Mouse (Mus musculus): ENCODE measurements around the gene Gm20498.

The Gm20498 gene

DNA sequence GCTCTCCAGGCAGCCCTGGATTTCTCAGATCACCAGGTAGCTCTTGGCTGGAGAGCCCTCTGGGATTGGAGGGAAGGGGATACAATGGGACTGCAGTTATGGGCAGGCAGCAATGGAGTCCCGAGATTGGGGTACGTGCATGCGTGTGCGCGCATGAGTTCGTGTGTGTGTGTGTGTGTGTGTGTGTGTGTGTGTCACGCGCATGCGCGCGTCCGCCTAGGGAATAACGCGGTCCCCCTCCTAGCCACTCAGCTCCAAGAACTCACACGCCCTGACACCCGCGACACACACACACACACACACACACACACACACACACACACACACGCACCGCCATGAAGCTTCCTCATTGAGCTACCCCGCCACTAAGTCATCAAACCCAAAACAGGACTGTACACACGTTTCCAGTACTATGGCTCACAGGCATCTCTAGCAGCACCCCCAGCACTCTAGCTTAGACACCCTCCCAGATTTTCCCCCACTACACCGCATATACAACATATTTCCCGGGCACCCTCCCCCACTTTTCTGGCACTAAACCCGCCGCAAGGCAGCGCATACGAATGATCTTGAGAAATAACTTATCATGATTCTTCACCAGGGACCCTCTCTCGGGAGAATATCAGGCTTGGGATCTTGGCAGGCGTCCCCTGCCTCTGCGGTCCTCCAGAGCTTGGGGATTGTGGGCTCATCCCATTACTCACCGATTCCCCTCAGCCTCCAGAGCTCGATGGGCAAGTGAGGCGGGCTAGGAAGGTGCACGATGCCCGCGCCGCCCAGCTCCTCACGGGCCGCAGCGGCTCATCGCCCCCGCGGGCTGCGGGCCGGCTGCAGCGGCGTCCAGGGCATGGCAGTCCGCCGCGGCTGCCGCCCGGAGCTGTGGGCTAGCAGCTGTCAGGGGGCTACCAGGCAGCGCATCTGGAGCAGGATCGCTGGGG, 200.5 kb downstream of the Gm20498 start:
- DNase-seq = no peak

DNA sequence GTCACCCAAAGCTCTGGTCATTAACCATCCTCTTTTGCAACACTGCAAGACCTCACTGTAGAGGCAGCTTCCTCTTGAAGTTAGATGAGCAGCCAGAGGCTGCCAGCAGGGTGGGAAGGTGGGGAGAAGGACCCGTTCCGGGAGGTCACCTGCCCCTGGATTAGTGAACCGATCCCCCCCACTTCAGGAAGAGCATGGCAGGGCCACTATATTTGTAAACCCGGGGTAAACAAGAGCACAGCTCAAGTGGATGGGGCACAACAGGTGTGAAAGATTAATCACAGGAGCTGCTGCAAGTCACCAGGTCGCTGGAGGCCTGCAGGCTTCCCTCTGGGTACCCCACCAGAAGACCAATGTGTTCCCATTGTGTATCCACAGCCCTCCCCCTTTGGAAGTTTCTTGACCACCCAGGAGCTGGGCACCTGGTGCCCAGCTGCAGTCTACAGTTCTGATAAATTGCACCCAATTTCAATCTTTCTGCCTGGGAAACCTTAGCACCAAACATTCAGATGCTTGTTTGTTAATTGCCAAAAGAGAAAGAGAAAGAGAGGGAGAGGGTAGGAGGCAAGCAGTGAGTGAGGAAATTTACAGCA, 201.6 kb downstream of the Gm20498 start:
- no peak for DNase-seq

DNA sequence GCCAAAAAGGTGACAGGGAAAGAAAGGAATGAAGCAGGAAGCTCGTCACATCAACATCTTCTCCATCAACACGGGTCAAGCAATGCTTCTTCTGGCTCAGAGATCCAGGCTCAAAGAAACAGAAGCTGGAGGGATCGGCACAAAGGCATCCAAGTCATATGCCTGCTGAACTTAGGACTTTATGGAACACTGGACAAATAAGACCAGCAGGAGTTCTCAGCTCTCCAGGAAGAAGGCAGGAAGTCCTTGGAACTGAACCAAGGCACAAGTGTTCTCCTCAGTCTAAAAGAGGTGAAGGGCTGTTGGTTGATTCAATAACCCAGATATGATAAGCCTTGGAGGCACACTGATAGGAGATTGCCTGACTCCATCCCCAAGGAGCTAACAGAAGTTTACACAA, 207.7 kb downstream of the Gm20498 start:
- DNase-seq = no peak

DNA sequence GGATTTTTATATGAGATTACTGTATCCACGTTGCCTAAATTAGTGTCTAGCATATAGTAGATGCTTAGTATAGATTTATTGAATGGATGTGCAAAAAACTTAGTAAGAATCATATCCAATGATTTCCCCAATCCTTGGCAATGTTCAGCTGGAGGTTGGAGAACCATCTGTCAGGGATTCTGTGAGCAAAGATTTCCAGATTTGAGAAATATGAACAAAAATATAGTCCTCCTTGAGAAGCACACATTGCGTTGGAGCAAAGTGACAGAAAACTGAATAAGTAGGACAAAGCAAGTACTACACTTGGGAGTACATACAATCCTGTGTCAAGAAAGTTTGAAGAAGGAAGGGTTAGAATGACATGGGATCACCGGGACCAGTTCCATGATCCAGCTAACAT, 208.6 kb downstream of the Gm20498 start:
- no peak for DNase-seq

DNA sequence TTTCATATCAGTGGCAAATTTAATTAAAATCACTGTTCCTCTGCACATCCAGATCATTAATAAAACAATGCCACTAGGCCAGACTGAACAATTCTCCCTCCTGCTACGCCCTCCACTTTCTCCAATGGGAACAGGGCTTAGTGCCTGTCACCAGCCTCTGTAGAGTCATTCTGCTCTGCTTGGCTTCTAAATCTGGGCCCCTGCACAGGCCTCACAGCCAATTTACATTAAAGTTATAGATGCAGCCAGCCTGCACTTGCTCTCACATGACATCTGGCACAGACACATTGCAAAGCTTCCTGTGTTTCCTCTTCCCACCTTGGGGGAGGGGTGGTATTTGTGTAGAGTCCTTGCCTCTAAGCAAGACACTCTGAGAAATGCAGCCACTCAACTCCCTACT, 211.7 kb downstream of the Gm20498 start:
- DNase-seq = no peak

DNA sequence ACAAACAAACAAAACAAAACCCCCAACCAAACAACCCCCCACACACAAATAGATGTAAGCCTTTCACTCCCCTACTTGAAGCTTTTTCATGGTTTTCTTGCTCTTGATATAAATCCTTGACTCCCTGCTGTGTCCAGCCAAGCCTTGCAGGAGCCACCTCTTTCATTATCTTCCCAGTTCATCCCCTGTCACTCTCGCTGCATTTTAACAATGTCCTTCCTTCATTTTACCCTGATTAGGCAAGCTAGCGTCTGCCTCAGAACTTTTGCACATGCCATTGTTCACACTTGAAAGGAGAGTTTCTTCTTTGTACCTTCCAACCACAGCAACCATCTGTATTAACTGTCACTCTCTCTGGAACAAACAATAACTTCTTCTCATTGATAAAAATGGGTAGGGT, 214.9 kb downstream of the Gm20498 start:
- DNase-seq = no peak

DNA sequence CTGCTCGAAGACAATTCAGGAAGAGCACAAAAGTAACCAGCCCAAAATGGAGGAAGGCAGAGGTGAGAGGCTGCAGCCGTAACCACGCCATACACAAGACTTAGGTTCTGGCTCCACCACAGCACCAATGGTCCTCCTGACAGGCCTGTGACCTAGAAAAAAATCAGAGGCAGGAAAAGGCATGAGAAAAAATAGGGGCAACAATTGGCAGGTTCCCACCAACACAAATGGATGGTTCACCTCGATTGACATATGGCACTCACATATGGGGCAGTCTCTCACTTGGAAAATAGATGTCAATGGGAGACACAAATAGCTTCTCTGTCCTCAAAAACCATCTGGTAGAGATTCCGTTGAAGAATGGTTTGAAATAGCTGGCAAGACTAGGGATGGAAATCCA, 216.8 kb downstream of the Gm20498 start:
- no peak for DNase-seq

All from B cell, adult 2 months (primary cell).